Mouse (Mus musculus): ENCODE measurements around the gene Gad2. TPM values are rescaled to one million over a fixed set of nuclear protein-coding genes. Genes with fewer than 3 reads are reported as not detected.
A peak's percentile ranks its signal among the peaks of the same experiment; 100 is the strongest.

The Gad2 gene
- polyA plus RNA-seq, 1 experiment from 2014 or later: 0.04 TPM

DNA sequence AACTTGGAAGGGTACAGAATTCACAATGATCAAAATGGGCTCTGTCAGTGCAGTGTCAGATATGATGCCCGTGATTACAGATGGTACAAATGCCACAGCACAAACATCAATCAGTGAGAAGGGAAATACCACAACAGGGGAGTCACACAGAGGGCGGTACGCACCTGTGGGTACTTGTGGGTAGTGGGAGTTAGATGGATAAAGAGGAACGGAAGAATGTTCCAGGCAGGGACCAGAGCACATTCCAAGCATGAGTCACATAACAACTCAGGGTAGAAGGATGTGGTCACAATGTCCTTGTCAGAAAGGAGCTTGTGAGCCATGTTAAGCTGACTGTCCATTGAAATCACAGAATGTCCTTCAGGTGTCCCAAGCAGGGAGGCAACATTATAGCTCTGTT, 29.8 kb downstream of the Gad2 start:
- H3K9ac ChIP-seq (replicated peaks): no peak overlapping the region
- ATAC-seq (ENCODE audit: insufficient number of reproducible peaks, insufficient read depth, low FRiP score, low TSS enrichment, low read depth): no peak
- no peaks in the 10 kb centered on the region for H3K36me3 ChIP-seq
- H3K27ac ChIP-seq: no peak overlapping the region
- H3K4me2 ChIP-seq: no peak overlapping the region
- no peak overlapping the region for H3K4me3 ChIP-seq (replicated peaks)
- peaks cover 13% of the 10 kb centered on the region for H3K4me1 ChIP-seq (replicated peaks)
- 90% methylated on average over 4 of the region's 4 CpGs for WGBS
- H3K27me3 ChIP-seq: no peaks in the 10 kb centered on the region
- no peaks in the 10 kb centered on the region for H3K9me3 ChIP-seq

DNA sequence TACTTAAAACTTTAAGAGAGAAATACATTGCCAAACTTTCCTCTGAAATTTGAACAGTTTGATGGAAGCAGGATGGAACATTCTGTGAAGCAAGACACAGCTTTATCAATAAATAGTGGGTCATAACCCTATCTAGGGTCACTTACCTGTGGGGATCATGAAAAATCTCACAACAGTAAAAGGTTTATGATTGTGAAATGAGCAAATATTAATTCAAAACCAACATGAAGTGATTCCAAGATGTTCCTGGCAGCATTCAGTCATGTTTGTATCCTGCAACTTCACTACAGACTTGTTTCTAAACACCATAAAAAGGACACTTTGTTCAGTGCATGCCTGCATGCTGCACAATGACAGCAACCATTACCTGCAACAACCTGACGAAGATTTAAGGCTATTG, 41.7 kb downstream of the Gad2 start:
- H3K4me2 ChIP-seq: no peak overlapping the region
- WGBS: 78% methylated on average over 1 of the region's 1 CpGs
- no peak overlapping the region for H3K27ac ChIP-seq

DNA sequence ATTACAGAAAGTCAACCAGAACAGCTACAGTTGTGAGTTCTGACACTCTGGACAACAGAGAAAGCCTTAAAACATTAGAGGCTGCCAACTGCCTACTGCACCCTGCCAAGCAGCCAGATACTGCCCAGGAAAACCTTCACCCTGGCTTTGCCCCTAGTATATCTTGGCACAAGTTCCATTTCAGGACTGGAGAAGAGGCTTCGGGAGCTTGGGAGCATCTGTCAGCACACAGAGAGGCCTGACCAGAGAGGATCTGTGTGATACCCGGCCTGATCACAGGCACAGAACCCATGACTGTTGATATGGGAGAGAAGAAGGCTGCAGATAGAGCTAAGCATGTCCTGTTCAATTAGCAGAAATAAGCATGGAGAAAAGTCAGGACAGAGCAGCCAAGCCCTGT, 48.4 kb downstream of the Gad2 start:
- Histone ChIP-seq H3K27ac (no peak overlapping the region), H3K4me1 (replicated peaks) (no peaks in the 10 kb centered on the region), H3K9me3 (no peaks in the 10 kb centered on the region), H3K4me2 (no peak overlapping the region), H3K27me3 (no peaks in the 10 kb centered on the region), H3K36me3 (no peaks in the 10 kb centered on the region), H3K9ac (replicated peaks) (no peak overlapping the region), H3K4me3 (replicated peaks) (no peak overlapping the region)
- no peak for ATAC-seq (ENCODE audit: insufficient number of reproducible peaks, insufficient read depth, low FRiP score, low TSS enrichment, low read depth)
- WGBS: 84% methylated on average over 2 of the region's 2 CpGs

More for the DNA sequence above, 41.7 kb downstream of the Gad2 start:
- H3K36me3 ChIP-seq: no peaks in the 10 kb centered on the region
- H3K4me1 ChIP-seq (replicated peaks): no peaks in the 10 kb centered on the region
- H3K9me3 ChIP-seq: no peaks in the 10 kb centered on the region
- H3K9ac ChIP-seq (replicated peaks): no peak overlapping the region
- H3K4me3 ChIP-seq (replicated peaks): no peak overlapping the region
- ATAC-seq (ENCODE audit: insufficient number of reproducible peaks, insufficient read depth, low FRiP score, low TSS enrichment, low read depth): no peak
- H3K27me3 ChIP-seq: no peaks in the 10 kb centered on the region

DNA sequence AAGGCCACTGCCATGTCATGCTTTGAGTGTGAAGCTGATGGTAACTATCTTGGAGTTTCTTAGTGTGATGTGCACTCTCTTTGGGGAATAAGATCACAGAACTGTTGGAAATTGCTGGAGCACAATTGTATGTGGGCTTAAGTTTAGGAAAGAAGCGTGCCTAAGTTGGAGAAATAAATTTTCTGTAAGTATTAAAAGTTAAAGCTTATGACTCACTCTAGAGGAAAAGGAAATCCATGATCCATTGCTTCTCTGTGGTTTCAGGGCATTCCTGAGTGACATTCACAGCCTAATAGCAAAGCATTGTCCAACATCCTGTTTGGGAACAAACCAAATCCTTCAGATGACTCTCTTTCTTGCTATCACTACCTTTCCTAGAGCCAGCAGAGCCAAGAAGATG, 49.3 kb downstream of the Gad2 start:
- no peak for ATAC-seq (ENCODE audit: insufficient number of reproducible peaks, insufficient read depth, low FRiP score, low TSS enrichment, low read depth)
- Histone ChIP-seq H3K4me3 (replicated peaks) (no peak overlapping the region), H3K27ac (no peak overlapping the region), H3K36me3 (no peaks in the 10 kb centered on the region), H3K9ac (replicated peaks) (no peak overlapping the region), H3K4me1 (replicated peaks) (no peaks in the 10 kb centered on the region), H3K9me3 (no peaks in the 10 kb centered on the region), H3K27me3 (no peaks in the 10 kb centered on the region), H3K4me2 (no peak overlapping the region)
- 68% methylated on average over 1 of the region's 1 CpGs for WGBS

DNA sequence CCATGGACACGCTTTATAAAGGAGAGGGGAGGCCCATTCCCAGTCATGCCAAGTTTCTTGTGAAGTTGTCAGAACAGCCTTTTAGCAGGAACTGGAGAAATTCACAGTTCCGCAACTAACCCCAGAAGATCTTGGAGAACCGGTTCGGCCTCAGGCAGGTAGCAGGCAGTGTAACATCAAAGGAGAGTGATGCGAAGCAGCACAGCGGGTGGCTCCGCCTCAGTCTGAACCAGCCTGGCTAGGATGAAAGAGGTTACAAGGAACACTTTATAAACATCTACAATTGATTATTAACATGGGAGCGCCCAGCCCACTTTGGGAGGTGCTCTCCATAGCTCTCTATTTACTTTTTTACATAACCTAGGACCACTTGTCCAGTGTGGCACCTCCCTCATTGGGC, 55.1 kb downstream of the Gad2 start:
- Histone ChIP-seq H3K36me3 (no peaks in the 10 kb centered on the region), H3K27ac (no peak overlapping the region), H3K27me3 (no peaks in the 10 kb centered on the region), H3K4me1 (replicated peaks) (no peaks in the 10 kb centered on the region), H3K9ac (replicated peaks) (no peak overlapping the region), H3K9me3 (no peaks in the 10 kb centered on the region), H3K4me3 (replicated peaks) (no peak overlapping the region), H3K4me2 (no peak overlapping the region)
- no peak for ATAC-seq (ENCODE audit: insufficient number of reproducible peaks, insufficient read depth, low FRiP score, low TSS enrichment, low read depth)
- WGBS: 17% methylated on average over 8 of the region's 8 CpGs

DNA sequence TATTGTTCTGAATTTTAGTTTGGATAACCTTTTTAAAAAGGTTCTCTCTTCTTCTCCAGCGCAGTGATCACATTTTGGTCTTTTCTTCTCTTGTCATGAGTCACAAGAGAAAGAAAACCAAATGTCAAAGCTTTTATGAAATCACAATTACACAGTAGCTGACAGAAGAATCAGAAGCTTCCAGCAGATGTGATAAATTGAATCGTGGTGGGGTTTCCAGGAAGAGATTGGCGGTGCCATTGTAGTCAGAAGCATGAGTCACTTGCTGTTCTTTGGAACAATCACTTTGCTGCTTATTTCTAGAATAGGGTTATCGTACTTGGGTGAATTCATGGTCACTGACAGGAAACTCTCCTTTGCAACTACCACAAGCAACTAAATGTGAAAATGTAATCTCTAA, 57.9 kb downstream of the Gad2 start:
- no peak overlapping the region for H3K27ac ChIP-seq
- H3K36me3 ChIP-seq: no peaks in the 10 kb centered on the region
- no peak for ATAC-seq (ENCODE audit: insufficient number of reproducible peaks, insufficient read depth, low FRiP score, low TSS enrichment, low read depth)
- no peak overlapping the region for H3K4me3 ChIP-seq (replicated peaks)
- no peaks in the 10 kb centered on the region for H3K9me3 ChIP-seq
- no peak overlapping the region for H3K4me2 ChIP-seq
- 84% methylated on average over 4 of the region's 4 CpGs for WGBS
- H3K9ac ChIP-seq (replicated peaks): no peak overlapping the region
- H3K27me3 ChIP-seq: no peaks in the 10 kb centered on the region
- no peaks in the 10 kb centered on the region for H3K4me1 ChIP-seq (replicated peaks)

DNA sequence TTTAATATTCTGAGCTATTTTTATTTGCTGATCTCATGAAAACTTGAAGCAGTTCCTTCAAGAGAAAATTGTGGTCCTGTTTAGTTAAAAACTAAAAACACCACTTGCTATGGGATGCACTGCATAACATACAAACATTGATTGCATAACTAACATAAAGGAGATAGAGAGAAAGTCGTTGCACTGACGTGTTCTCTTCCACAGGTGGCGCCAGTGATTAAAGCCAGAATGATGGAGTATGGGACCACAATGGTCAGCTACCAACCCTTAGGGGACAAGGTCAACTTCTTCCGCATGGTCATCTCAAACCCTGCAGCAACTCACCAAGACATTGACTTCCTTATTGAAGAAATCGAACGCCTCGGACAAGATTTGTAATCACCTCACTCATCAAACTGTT, 68.0 kb downstream of the Gad2 start:
- no peak overlapping the region for H3K4me3 ChIP-seq (replicated peaks)
- H3K4me2 ChIP-seq: no peak overlapping the region
- 87% methylated on average over 7 of the region's 7 CpGs for WGBS
- no peaks in the 10 kb centered on the region for H3K27me3 ChIP-seq
- H3K9ac ChIP-seq (replicated peaks): no peak overlapping the region
- no peak overlapping the region for H3K27ac ChIP-seq
- no peaks in the 10 kb centered on the region for H3K36me3 ChIP-seq
- no peaks in the 10 kb centered on the region for H3K4me1 ChIP-seq (replicated peaks)
- H3K9me3 ChIP-seq: no peaks in the 10 kb centered on the region
- no peak for ATAC-seq (ENCODE audit: insufficient number of reproducible peaks, insufficient read depth, low FRiP score, low TSS enrichment, low read depth)

DNA sequence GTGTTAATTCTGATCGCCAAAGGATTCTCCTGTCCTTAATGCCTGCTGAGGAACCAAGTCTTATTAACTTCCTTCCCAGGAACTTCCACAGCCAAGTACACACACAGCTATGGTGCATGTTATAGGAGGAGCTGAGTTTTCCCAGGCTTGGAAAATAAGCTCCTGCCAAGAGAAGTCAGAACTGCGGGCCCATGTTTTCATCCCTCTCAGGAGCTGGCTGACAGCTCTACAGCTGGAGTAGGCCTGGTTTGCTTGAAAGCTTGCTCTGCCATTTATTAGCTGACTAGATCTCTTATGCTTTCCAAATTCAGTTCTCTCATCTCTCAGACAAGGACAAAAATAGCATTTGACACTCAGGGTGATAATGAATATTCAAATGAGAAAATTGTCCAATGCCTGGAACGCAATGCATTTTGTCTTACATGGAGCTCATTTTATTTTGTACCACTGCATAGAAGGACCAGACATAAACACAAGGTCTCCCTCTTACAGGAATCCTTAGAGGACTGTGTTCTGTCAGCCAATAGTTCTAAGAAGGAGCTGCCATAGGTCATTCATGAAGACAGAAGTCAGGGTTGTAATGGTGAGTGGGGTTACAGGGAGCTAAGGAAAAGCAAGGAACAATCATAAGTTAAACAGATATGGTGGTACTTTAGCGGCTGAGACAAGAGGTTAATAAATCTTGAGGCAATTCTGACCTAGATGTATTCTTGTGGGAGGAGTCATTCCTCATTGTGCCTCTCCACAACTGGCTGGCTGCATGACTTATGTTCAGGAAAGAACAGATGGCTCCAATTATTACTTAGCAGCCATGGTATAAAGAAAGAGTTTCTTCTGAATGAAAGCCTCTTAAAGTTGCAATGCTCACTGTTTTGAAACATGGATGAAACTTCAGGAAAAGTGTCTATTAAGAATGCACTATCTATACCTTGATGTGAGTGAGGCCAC, 83.0 kb downstream of the Gad2 start:
- no peak overlapping the region for H3K9ac ChIP-seq (replicated peaks)
- no peak overlapping the region for H3K4me3 ChIP-seq (replicated peaks)
- 53% methylated on average over 4 of the region's 4 CpGs for WGBS
- H3K9me3 ChIP-seq: no peaks in the 10 kb centered on the region
- no peak for ATAC-seq (ENCODE audit: insufficient number of reproducible peaks, insufficient read depth, low FRiP score, low TSS enrichment, low read depth)
- no peak overlapping the region for H3K27ac ChIP-seq
- H3K4me2 ChIP-seq: no peak overlapping the region
- H3K27me3 ChIP-seq: no peaks in the 10 kb centered on the region
- H3K36me3 ChIP-seq: no peaks in the 10 kb centered on the region
- H3K4me1 ChIP-seq (replicated peaks): peaks cover 16% of the 10 kb centered on the region

DNA sequence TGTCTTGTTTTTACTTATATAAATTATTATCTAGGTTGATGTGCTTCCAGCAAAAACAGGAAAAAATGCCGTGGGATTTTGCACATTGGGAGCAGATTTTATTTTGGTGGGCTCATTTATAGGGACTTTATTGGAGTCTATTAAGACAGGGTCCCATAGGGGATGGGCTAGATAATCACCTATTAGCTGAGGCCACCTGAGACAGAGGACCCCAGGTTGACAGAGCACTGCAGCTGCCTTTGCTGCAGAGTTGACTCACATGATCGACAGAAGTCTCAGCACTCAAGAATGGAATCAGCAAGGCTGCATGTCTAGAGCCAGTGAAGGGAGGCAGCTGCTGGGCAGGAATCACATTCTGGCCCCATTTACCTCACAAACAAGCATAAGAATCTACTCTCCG, 84.2 kb downstream of the Gad2 start:
- Histone ChIP-seq H3K36me3 (no peaks in the 10 kb centered on the region), H3K27me3 (no peaks in the 10 kb centered on the region), H3K9me3 (no peaks in the 10 kb centered on the region), H3K4me2 (no peak overlapping the region), H3K4me1 (replicated peaks) (peaks cover 16% of the 10 kb centered on the region), H3K27ac (no peak overlapping the region), H3K9ac (replicated peaks) (no peak overlapping the region), H3K4me3 (replicated peaks) (no peak overlapping the region)
- ATAC-seq (ENCODE audit: insufficient number of reproducible peaks, insufficient read depth, low FRiP score, low TSS enrichment, low read depth): no peak
- WGBS: 65% methylated on average over 3 of the region's 3 CpGs

DNA sequence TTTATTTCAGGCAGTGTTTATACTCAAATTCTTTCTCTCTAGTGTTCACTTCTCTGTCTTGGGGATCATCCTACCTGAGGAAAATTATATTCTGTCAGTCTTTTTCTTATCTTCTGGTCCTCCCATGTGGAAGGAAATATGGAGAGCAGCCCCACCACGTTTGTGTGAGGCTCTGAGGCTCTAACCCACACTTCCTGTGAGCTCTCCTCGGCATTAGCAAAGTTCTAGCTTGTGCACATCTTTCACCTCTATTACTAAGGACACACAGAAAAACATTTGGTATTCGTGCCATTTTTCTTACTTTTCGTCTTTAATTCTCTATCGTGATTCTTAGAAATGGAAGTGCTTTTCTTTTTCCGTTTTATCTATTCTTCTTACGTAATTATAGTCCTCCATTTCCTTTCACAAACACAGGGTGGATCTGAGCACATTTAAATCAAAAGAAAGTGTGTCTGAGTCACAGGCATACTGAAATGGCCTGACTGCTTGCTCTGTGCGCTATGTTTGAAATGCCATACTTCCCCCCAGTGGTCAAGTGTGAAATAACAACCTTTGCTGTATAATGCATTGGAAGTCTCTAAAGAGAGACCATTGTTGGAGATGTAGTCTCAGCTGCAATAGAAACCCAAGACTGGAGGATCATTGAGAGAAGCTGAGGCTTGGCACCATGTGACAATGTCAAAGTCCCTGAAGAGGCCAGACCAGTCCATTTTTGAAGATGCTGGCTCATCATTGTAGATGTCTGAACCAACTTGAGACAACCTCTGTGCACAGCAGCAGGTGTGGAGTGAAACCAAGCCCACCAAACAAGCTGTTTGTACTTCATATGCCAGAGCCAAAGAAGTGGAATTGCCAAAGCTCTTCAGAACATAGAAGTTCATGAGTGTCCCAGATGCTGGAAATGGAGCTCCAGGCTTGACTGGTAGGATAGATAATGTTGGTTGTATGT, 99.8 kb downstream of the Gad2 start:
- H3K36me3 ChIP-seq: no peaks in the 10 kb centered on the region
- H3K4me3 ChIP-seq (replicated peaks): no peak overlapping the region
- WGBS: 32% methylated on average over 8 of the region's 8 CpGs
- no peaks in the 10 kb centered on the region for H3K9me3 ChIP-seq
- ATAC-seq (ENCODE audit: insufficient number of reproducible peaks, insufficient read depth, low FRiP score, low TSS enrichment, low read depth): peak; percentile 71
- H3K9ac ChIP-seq (replicated peaks): no peak overlapping the region
- no peak overlapping the region for H3K27ac ChIP-seq
- H3K4me1 ChIP-seq (replicated peaks): no peaks in the 10 kb centered on the region
- no peak overlapping the region for H3K4me2 ChIP-seq
- H3K27me3 ChIP-seq: no peaks in the 10 kb centered on the region

DNA sequence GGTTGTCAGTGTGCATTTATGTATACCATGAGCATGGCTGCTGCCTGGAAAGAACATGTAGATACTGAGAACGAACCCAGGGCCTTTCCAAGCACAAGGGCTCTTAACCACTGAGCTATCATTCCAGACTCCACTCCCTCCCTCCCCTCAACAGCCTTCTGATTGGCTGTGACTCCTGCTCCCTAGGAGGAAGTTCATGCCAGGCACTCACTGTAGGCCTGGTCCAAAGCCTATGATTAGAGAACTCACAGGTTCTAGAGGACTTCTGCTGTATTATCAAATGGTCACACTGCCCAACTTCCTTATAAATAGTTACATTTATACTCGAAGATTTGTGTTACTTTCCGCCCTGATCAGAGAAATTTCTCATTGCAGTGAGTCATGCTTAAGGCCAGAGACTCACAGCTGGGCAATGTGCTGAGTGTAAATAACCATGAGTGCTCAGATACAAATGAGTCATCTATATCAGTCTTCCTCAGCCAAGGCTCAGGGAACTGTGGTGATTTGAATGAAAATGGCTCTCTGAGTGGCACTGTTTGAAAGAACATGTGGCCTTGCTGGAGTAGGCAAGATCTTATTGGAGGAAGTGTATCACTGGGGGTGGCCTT, 102.0 kb downstream of the Gad2 start:
- Histone ChIP-seq H3K9ac (replicated peaks) (no peak overlapping the region), H3K9me3 (no peaks in the 10 kb centered on the region), H3K4me2 (no peak overlapping the region), H3K4me1 (replicated peaks) (no peaks in the 10 kb centered on the region), H3K27ac (no peak overlapping the region), H3K36me3 (no peaks in the 10 kb centered on the region), H3K27me3 (no peaks in the 10 kb centered on the region), H3K4me3 (replicated peaks) (no peak overlapping the region)
- ATAC-seq (ENCODE audit: insufficient number of reproducible peaks, insufficient read depth, low FRiP score, low TSS enrichment, low read depth): no peak
- WGBS: 84% methylated on average over 3 of the region's 3 CpGs
